Comparison of ENCODE assay signal across 37 mouse cellular contexts in genomic region chr8:70747211-70747890, GRCm38 (mm10). TPM values are rescaled to one million over a fixed set of nuclear protein-coding genes. Genes with fewer than 3 reads are reported as not detected.
A peak's percentile ranks its signal among the peaks of the same experiment; 100 is the strongest.
DNase-seq lines count a peak whose midpoint lies in the region; ATAC-seq and TF ChIP-seq lines count a peak whose summit lies in the region.
"Had no signal": no experiment of that assay in that cellular context is flagged by ENCODE, and none has a peak within 500 bp of the region (broad histone marks: within the 10 kb centered on the region; RNA-seq: fewer than 3 reads in every experiment).

No protein-coding gene starts in this region.

- H3K4me1 ChIP-seq in heart, embryonic 12.5 days (replicated peaks): peaks cover 16% of the 10 kb centered on the region
- peaks cover 13% of the 10 kb centered on the region for H3K4me1 ChIP-seq in midbrain, embryonic 16.5 days (ENCODE audit: control insufficient read depth, insufficient read depth, low read length)
- H3K4me1 ChIP-seq in midbrain, postnatal 0 days (ENCODE audit: insufficient read depth, low read length): peaks cover 4% of the 10 kb centered on the region; the same call in 1 of the 2 replicates
- peaks cover 73% of the 10 kb centered on the region for H3K4me1 ChIP-seq in E14TG2a.4 (replicated peaks; ENCODE audit: low read depth, low read length)

- H3K4me2 ChIP-seq in heart, embryonic 12.5 days: no peak overlapping the region
- no peak overlapping the region for H3K4me2 ChIP-seq in midbrain, embryonic 16.5 days (ENCODE audit: low read length)
- no peak overlapping the region for H3K4me2 ChIP-seq in midbrain, postnatal 0 days (ENCODE audit: low read depth, low read length, poor library complexity, severe bottlenecking)
- H3K4me2 ChIP-seq: heart, embryonic 11.5 days; hindbrain, embryonic 15.5 days; liver, embryonic 13.5 days; lung, embryonic 14.5 days; midbrain, embryonic 15.5 days; neural tube, embryonic 15.5 days had no signal

- H3K4me3 ChIP-seq in heart, embryonic 12.5 days: no peak overlapping the region
- no peak overlapping the region for H3K4me3 ChIP-seq in midbrain, embryonic 16.5 days (ENCODE audit: low read depth, low read length)
- H3K4me3 ChIP-seq in midbrain, postnatal 0 days (ENCODE audit: low read depth, low read length): no peak overlapping the region
- peak overlapping the region; percentile 46 for H3K4me3 ChIP-seq in E14TG2a.4 (replicated peaks; ENCODE audit: low read length)
- H3K4me3 ChIP-seq: hindbrain, embryonic 10.5 days; hindbrain, embryonic 15.5 days; layer of hippocampus, adult 2 months; liver, embryonic 13.5 days; midbrain, embryonic 10.5 days; midbrain, embryonic 15.5 days; neural tube, embryonic 15.5 days had no signal

- no peaks in the 10 kb centered on the region for H3K36me3 ChIP-seq in heart, embryonic 12.5 days
- H3K36me3 ChIP-seq in midbrain, embryonic 16.5 days (ENCODE audit: control insufficient read depth, insufficient read depth, low read length): no peaks in the 10 kb centered on the region
- no peaks in the 10 kb centered on the region for H3K36me3 ChIP-seq in midbrain, postnatal 0 days (ENCODE audit: insufficient read depth, low read length)
- no peaks in the 10 kb centered on the region for H3K36me3 ChIP-seq in E14TG2a.4 (ENCODE audit: insufficient read depth, low read length)
- H3K36me3 ChIP-seq: G1E; hindbrain, embryonic 10.5 days; hindbrain, embryonic 15.5 days; liver, embryonic 13.5 days; midbrain, embryonic 10.5 days; midbrain, embryonic 15.5 days; neural tube, embryonic 15.5 days had no signal

- intact Hi-C loops in heart, postnatal 14 days (cut with DNase I): no loop called here

- no peak overlapping the region for H3K9ac ChIP-seq in heart, embryonic 12.5 days
- H3K9ac ChIP-seq in midbrain, embryonic 16.5 days (ENCODE audit: low read depth, low read length): 0 out of 2 replicates have a peak overlapping the region, but pooled peaks have one; percentile 20
- H3K9ac ChIP-seq in midbrain, postnatal 0 days (replicated peaks; ENCODE audit: low read length, poor library complexity, severe bottlenecking): no peak overlapping the region
- H3K9ac ChIP-seq: forebrain, postnatal 0 days; hindbrain, embryonic 15.5 days; liver, embryonic 13.5 days; lung, embryonic 14.5 days; midbrain, embryonic 15.5 days; neural tube, embryonic 15.5 days had no signal

- no peak for TF ChIP-seq CTCF in midbrain, postnatal 0 days (IDR thresholded peaks at IDR 0.05)
- TF ChIP-seq CTCF in E14TG2a.4 (conservative IDR thresholded peaks at IDR 0.05; ENCODE audit: low read length): no peak

- no peak overlapping the region for H3K27ac ChIP-seq in heart, embryonic 12.5 days (ENCODE audit: poor library complexity, severe bottlenecking)
- no peak overlapping the region for H3K27ac ChIP-seq in midbrain, embryonic 16.5 days (ENCODE audit: low read length)
- H3K27ac ChIP-seq in midbrain, postnatal 0 days (ENCODE audit: low read depth, low read length): no peak overlapping the region
- H3K27ac ChIP-seq: hindbrain, embryonic 10.5 days; hindbrain, embryonic 15.5 days; layer of hippocampus, adult 2 months; liver, embryonic 13.5 days; midbrain, embryonic 10.5 days; midbrain, embryonic 15.5 days; neural tube, embryonic 15.5 days had no signal

- no peak for ATAC-seq in heart, embryonic 12.5 days (ENCODE audit: insufficient number of reproducible peaks, low FRiP score)
- no peak for ATAC-seq in midbrain, embryonic 16.5 days
- no peak for ATAC-seq in midbrain, postnatal 0 days (ENCODE audit: low FRiP score)
- ATAC-seq: forebrain, postnatal 0 days; inflammation-experienced regulatory T-cells, adult 6 months; midbrain, embryonic 15.5 days had no signal

- peak; percentile 2 for DNase-seq in adrenal gland, postnatal 14 days
- DNase-seq in adrenal gland, postnatal 10 days: no peak
- DNase-seq in heart, postnatal 14 days: peak; percentile 7 to 9
- DNase-seq in midbrain, postnatal 0 days (ENCODE audit: low spot score): no peak
- DNase-seq: adrenal gland, adult 8-10 months; cerebellum, adult 11 months; cerebellum, adult 9-10 months; cerebellum, postnatal 36 days; forebrain, postnatal 0 days; gastrocnemius, postnatal 25 days; heart, adult 18-20 months; kidney, adult 2 months; kidney, postnatal 36 days; layer of hippocampus, postnatal 36 days; left cerebral cortex, postnatal 4 days; liver, embryonic 13.5 days; lung, embryonic 14.5 days; retina, postnatal 1 day; right cerebral cortex, postnatal 25 days; thymus, adult 2 months had no signal

- peaks cover 83% of the 10 kb centered on the region for H3K27me3 ChIP-seq in heart, embryonic 12.5 days (replicated peaks)
- H3K27me3 ChIP-seq in midbrain, embryonic 16.5 days (ENCODE audit: control insufficient read depth, insufficient read depth, low read depth, low read length): peaks cover 39% of the 10 kb centered on the region
- H3K27me3 ChIP-seq in midbrain, postnatal 0 days (ENCODE audit: insufficient read depth, low read length): peaks cover 42% of the 10 kb centered on the region
- peaks cover 76% of the 10 kb centered on the region for H3K27me3 ChIP-seq in E14TG2a.4 (ENCODE audit: insufficient read depth, low read length)
- H3K27me3 ChIP-seq: CH12.LX had no signal

- WGBS in heart, embryonic 12.5 days: 79% methylated on average over 18 of the region's 18 CpGs
- 83% methylated on average over 18 of the region's 18 CpGs for WGBS in midbrain, embryonic 16.5 days
- 83% methylated on average over 18 of the region's 18 CpGs for WGBS in midbrain, postnatal 0 days

- no peaks in the 10 kb centered on the region for H3K9me3 ChIP-seq in heart, embryonic 12.5 days (replicated peaks)
- no peaks in the 10 kb centered on the region for H3K9me3 ChIP-seq in midbrain, embryonic 16.5 days (replicated peaks; ENCODE audit: control insufficient read depth, low read length, poor library complexity, severe bottlenecking)
- no peaks in the 10 kb centered on the region for H3K9me3 ChIP-seq in midbrain, postnatal 0 days (ENCODE audit: low read length)
- H3K9me3 ChIP-seq in E14TG2a.4 (ENCODE audit: low read length): no peaks in the 10 kb centered on the region
- H3K9me3 ChIP-seq: G1E; hindbrain, embryonic 10.5 days; hindbrain, embryonic 15.5 days; liver, embryonic 13.5 days; midbrain, embryonic 10.5 days; midbrain, embryonic 15.5 days; neural tube, embryonic 15.5 days had no signal

RNA-seq across cellular contexts. Expression of gene Rab3a, which starts 7.1 kb away (rescaled TPM):
- total RNA-seq in adrenal gland, postnatal 14 days (2021): 56.2 and 75.1 TPM in 2 replicates
- 10 to 100 TPM; 53.3 to 53.9 TPM for total RNA-seq in adrenal gland, postnatal 10 days (2021)
- 10 to 100 TPM; 51.6 to 51.9 TPM for total RNA-seq in heart, postnatal 14 days (2021)
- 19.1 and 19.2 TPM in 2 replicates for polyA plus RNA-seq in heart, embryonic 12.5 days (2016; fragmentation: Nextera tagmentation; extraction: Ambion mirVana)
- 477 and 573 TPM in 2 replicates for polyA plus RNA-seq in midbrain, embryonic 16.5 days (2015; fragmentation: Nextera tagmentation; extraction: Ambion mirVana)
- total RNA-seq in midbrain, postnatal 0 days (2014; rRNA removed): 649 and 670 TPM in 2 replicates
- 726 and 813 TPM in 2 replicates for polyA plus RNA-seq in midbrain, postnatal 0 days (2015; fragmentation: Nextera tagmentation; extraction: Ambion mirVana)

RNA-seq across cellular contexts. Expression of gene Mpv17l2, which starts 13.4 kb away (rescaled TPM):
- total RNA-seq in adrenal gland, postnatal 14 days (2021): 113 and 123 TPM in 2 replicates
- total RNA-seq in adrenal gland, postnatal 10 days (2021): 100 to 1,000 TPM in 1 of 2 experiments, 10 to 100 TPM in 1; 92.9 to 106 TPM
- 10 to 100 TPM; 29.3 to 29.9 TPM for total RNA-seq in heart, postnatal 14 days (2021)
- 37.2 and 37.9 TPM in 2 replicates for polyA plus RNA-seq in heart, embryonic 12.5 days (2016; fragmentation: Nextera tagmentation; extraction: Ambion mirVana)
- 34.8 and 35.7 TPM in 2 replicates for polyA plus RNA-seq in midbrain, embryonic 16.5 days (2015; fragmentation: Nextera tagmentation; extraction: Ambion mirVana)
- 27.8 and 29.2 TPM in 2 replicates for total RNA-seq in midbrain, postnatal 0 days (2014; rRNA removed)
- 43.7 and 45.8 TPM in 2 replicates for polyA plus RNA-seq in midbrain, postnatal 0 days (2015; fragmentation: Nextera tagmentation; extraction: Ambion mirVana)

RNA-seq across cellular contexts. Expression of gene Pde4c, which starts 23.8 kb away (rescaled TPM):
- 1.9 TPM in 2 replicates for total RNA-seq in adrenal gland, postnatal 14 days (2021)
- 1 to 10 TPM; 2.4 to 2.8 TPM for total RNA-seq in adrenal gland, postnatal 10 days (2021)
- total RNA-seq in heart, postnatal 14 days (2021): 1 to 10 TPM; 4.5 to 4.6 TPM
- 0.05 and 0.09 TPM in 2 replicates for polyA plus RNA-seq in heart, embryonic 12.5 days (2016; fragmentation: Nextera tagmentation; extraction: Ambion mirVana)
- 0.11 and 0.23 TPM in 2 replicates for polyA plus RNA-seq in midbrain, embryonic 16.5 days (2015; fragmentation: Nextera tagmentation; extraction: Ambion mirVana)
- 0.77 and 1.5 TPM in 2 replicates for total RNA-seq in midbrain, postnatal 0 days (2014; rRNA removed)
- 0.21 and 0.39 TPM in 2 replicates for polyA plus RNA-seq in midbrain, postnatal 0 days (2015; fragmentation: Nextera tagmentation; extraction: Ambion mirVana)
- polyA plus RNA-seq: heart, embryonic 11.5 days had no signal

RNA-seq across cellular contexts. Expression of gene Gm3336, which starts 29.0 kb away (rescaled TPM):
- total RNA-seq in adrenal gland, postnatal 14 days (2021): 0.70 TPM in 1 of 2 replicates, not detected in the other
- total RNA-seq in adrenal gland, postnatal 10 days (2021): not detected
- not detected for total RNA-seq in heart, postnatal 14 days (2021)
- not detected in 2 replicates for polyA plus RNA-seq in heart, embryonic 12.5 days (2016; fragmentation: Nextera tagmentation; extraction: Ambion mirVana)
- not detected in 2 replicates for polyA plus RNA-seq in midbrain, embryonic 16.5 days (2015; fragmentation: Nextera tagmentation; extraction: Ambion mirVana)
- total RNA-seq in midbrain, postnatal 0 days (2014; rRNA removed): not detected in 2 replicates
- polyA plus RNA-seq in midbrain, postnatal 0 days (2015; fragmentation: Nextera tagmentation; extraction: Ambion mirVana): not detected in 2 replicates
- total RNA-seq: adrenal gland, adult 8-10 months; forebrain, postnatal 0 days; gastrocnemius, postnatal 25 days; heart, adult 18-20 months; layer of hippocampus, adult 2 months; layer of hippocampus, postnatal 36 days; left cerebral cortex, postnatal 4 days had no signal
- polyA plus RNA-seq: C2C12; embryonic facial prominence, embryonic 11.5 days; forebrain, postnatal 0 days; heart, embryonic 11.5 days; heart, postnatal 0 days; hindbrain, embryonic 10.5 days; hindbrain, embryonic 15.5 days; limb, embryonic 14.5 days; liver, embryonic 13.5 days; lung, embryonic 14.5 days; midbrain, embryonic 10.5 days; midbrain, embryonic 15.5 days; neural tube, embryonic 15.5 days had no signal

RNA-seq across cellular contexts. Expression of gene Pik3r2, which starts 29.2 kb away (rescaled TPM):
- total RNA-seq in adrenal gland, postnatal 14 days (2021): 35.4 and 44.0 TPM in 2 replicates
- 10 to 100 TPM; 37.7 to 46.4 TPM for total RNA-seq in adrenal gland, postnatal 10 days (2021)
- 10 to 100 TPM; 31.4 to 33.1 TPM for total RNA-seq in heart, postnatal 14 days (2021)
- 35.2 and 37.2 TPM in 2 replicates for polyA plus RNA-seq in heart, embryonic 12.5 days (2016; fragmentation: Nextera tagmentation; extraction: Ambion mirVana)
- 107 and 112 TPM in 2 replicates for polyA plus RNA-seq in midbrain, embryonic 16.5 days (2015; fragmentation: Nextera tagmentation; extraction: Ambion mirVana)
- 141 and 159 TPM in 2 replicates for total RNA-seq in midbrain, postnatal 0 days (2014; rRNA removed)
- polyA plus RNA-seq in midbrain, postnatal 0 days (2015; fragmentation: Nextera tagmentation; extraction: Ambion mirVana): 102 and 113 TPM in 2 replicates

Comparison
In these comparisons a context has a peak if more than half of its experiments do, and no peak if none do; other contexts are left out.
1. DNase-seq: peak in adrenal gland, postnatal 14 days (single experiment) and heart, postnatal 14 days (2 of 2); none in adrenal gland, postnatal 10 days (single experiment) and midbrain, postnatal 0 days (single experiment).